Mouse (Mus musculus) gastrocnemius, adult 8-10 months (tissue): ENCODE results near the gene Dnaaf2. TPM values are rescaled to one million over a fixed set of nuclear protein-coding genes. Genes with fewer than 3 reads are reported as not detected.

ENCODE experiments used
- DNase-seq, 2 experiments: peaks; one replicate each; pipeline ENCODE4 v3.0.0; 2022; ENCODE audit warnings: low spot score in 2 of 2
- total RNA-seq, 4 experiments: library from RNA; stranded (reverse); gene quantifications; 2 replicates each; pipeline ENCODE4 v1.2.4; 2022

The Dnaaf2 gene
- total RNA-seq: under 1 TPM; 0.29 to 0.91 (median 0.54) TPM

DNA sequence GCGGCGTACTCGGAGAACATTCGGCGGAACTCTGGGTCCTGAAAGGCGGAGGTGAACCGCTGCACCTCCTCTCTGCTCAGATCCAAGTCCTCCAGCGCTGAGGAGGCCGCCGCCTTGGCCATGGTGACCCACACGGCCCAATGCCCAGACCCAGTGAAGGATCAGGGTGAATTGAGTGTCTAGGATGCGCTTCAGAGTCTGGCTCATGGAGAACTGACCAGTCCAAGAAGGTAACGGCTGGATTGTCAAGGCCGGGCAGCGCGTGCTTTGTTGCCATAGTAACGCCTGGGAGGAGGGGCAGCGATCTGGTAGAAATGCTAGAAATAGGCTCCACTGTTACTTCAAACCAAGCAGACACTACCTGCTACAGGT, at the start of gene Dnaaf2:
Gene Dnaaf2 (minus strand): TSS at position 266 of the 372 bp plus-strand sequence.
- DNase-seq: peak in 1 of 2 experiments; percentile 13

DNA sequence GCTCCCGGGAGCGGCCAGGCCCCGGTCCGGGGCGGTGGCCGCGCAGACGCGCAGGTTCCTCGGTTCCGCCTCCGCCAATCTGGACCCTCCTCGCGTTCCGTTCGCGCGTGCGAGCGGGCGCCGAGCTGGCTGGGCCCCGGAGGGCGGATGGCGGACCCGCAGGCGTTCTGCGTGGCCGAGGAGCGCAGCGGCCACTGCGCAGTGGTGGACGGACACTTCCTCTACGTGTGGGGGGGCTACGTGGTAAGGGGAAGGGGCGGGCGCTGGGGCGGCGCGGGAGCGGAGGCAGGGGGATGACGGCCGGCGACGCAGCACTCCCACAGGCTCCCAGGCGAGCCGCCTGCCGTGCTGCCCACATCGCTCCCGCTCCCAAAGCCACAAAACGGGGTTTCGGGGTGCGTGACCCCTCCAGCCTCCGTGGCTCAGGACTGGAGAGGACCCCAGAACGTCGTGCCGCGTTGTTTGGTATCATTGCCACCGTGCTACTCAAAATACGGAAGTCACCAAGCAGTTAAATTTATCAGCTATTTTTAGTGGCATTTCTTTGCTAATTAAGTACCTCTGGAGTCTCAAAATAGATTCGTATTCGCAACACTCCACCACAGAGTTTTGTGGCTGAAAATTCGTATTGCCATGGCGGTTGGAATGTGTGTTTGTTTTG, 43.7 kb upstream of the Dnaaf2 start:
- peak; percentile 48 to 58 for DNase-seq

DNA sequence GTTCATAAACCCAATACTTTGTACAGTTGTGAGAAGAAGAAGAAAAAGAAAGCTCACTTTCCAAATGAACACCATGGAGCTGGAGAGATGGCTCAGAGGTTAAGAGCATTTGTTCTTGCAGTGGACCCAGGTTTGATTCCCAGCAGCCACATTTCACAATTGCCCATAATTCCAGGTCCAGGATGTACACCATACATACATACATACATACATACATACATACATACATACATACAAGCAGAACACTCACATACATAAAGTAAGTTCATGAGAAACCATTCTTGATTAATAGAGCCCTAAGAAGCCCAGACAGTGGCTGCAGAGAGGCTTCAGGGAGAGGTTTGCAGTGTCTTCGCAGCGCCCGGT, 43.2 kb upstream of the Dnaaf2 start:
- DNase-seq: no peak

DNA sequence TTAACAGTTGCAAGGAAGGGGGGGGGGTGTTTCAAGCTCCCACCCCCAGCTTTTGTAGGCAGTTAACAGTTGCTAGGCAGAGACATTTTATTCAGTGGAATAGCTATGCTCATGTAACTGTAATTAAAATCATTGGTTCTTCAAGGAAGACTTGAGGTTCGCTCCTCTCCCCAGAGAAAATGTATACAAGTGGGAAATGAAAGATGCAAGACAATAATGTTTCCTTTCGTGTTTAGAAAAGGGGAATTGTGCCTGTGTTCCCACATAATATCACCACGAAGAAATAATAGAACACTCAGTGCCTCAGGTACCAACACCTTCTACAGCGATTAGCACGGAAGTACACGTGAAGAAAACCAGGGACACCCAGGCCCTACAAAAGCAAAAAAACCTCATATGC, 42.6 kb upstream of the Dnaaf2 start, which contains the start of gene Klhdc1:
Gene Klhdc1 (plus strand): TSS at position 301 of the 400 bp plus-strand sequence.
- no peak for DNase-seq

DNA sequence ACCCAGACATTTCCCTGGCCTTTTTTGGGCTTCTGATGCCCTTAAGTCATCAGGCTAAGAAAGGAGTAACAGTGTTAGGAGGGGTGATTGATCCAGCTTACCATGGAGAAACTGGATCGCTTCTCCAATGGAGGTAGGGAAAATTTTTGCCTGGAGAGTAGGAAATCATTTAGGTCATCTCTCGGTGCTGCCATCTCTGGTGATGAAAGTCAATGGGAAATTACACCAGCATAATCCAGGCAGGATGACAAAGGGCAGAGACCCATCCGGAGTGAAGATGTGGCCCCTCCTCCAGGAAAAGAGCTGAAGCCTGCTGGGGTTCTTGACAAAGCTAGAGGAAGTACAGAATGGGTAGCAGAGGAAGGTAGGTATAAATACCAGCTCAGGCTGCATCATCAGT, 40.1 kb upstream of the Dnaaf2 start:
- DNase-seq: no peak

DNA sequence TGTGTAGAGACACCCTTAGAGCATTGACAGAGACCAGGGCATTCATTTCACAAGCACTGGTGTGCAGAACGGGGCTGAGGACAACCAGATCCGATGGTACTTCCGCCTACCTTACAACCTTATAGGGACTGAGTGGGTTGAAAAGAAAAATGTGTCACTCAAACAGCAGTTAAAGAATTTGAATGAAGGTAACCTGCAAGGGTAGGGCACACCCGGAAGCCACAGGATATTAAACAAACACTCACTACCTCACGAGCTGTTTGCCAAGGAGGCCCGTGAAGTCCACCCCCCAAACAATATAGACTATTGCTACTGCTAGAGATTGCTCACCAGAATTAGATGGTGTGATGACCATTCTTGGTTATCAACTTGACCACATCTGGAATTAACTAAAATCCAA, 37.6 kb upstream of the Dnaaf2 start:
- no peak for DNase-seq

DNA sequence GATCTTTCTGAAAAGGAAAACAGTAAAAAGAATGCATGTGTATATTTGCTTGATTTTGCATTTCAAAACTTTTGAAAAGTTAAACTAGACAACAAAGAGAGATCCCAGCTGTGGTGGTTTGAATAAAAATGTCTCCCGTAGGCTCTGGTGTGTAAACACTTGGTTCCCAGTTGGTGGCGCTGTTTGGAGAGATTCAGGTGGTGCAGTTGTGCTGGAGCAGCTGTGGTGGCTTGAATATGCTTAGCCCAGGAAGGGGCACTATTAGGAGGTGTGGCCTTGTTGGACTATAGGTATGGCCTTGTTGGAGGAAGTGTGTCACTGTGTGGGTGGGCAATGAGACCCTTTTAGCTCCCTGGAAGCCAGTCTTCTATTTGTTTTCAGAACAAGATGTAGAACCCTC, 31.0 kb upstream of the Dnaaf2 start:
- DNase-seq: no peak

DNA sequence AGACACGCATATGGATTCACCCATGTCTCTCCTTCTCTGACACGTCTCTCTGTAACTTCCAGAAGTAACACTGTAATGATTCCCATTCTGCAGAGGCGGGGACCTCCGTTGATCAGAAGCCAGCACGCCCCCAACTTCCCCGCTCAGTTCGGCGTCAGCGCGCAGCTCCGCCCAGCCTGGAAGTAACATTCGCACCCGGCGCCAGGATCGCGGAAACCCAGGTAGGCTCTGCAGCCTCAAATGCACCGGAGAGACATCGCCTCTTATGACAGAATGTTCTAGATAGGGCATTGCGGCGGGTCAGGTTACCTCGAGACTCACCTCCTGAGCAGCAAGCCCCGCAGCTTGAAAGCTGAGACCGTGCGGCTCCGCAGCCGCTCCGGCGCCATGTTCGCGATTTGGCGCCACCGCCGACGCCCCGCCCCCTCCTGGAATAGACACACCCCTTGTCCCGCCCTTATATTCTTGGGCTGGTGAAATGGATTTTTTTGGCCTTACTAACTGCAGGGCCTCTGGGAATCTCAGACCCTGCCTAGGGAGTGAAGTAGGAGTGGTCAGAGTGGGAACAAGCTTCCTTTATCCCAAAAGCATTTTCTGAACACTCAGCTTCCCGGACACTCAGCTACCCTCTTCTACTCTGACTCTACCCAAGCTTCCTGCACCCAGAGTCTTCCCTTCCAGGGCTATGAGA, 29.7 kb upstream of the Dnaaf2 start, which contains the start of gene Pole2:
Gene Pole2 (minus strand): TSS at position 420 of the 691 bp plus-strand sequence.
- peak; percentile 78 to 83 for DNase-seq

DNA sequence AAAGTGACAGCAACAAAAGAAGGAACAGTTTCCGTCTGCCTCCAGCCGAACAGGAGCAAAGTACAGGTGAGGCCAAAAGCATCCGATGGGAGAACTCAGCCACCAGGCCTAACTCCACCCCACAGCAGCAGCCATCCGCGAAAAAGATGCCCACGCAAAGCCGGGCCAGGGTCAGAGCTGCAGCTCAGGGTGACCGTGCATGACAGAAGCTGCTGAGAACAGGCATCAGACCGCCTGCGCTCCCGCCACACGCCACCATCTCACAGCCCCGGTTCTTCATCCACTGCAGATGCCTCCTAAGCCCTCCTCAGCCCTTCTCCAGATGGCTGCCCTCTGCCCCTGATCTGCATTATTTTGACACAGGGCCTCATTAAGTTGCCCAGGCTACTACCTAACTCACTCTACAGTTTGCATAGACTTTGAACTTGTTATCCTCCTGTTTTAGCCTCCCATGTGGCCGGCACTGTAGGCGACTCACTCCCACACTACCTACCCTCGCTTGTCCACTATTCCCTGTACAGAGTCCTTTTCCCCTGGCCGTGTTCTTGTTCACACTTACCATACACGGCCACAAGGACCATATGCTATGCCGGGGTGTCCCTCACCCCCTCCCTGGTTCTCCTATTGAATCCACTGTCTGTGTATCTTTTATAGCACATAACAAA, 22.5 kb upstream of the Dnaaf2 start:
- DNase-seq: no peak

DNA sequence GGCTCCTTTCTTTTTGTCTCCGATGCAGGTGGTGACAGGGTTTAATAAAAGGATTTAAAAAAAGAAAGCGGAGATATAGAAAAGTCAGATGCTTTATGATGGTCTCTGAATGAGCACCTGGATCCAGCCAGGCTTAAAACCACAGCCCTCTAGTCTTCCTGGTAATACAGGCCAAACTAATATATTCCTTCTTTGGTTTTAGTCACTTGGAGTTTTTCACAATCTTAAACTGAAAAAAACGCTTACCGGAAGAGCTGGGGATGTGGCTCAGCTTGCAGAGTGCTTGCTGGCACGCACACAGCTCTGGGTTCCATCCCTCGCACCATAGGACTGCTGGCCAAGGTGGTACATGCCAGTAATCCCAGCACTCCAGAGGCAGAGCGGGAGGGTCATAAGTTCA, 18.4 kb upstream of the Dnaaf2 start:
- no peak for DNase-seq

DNA sequence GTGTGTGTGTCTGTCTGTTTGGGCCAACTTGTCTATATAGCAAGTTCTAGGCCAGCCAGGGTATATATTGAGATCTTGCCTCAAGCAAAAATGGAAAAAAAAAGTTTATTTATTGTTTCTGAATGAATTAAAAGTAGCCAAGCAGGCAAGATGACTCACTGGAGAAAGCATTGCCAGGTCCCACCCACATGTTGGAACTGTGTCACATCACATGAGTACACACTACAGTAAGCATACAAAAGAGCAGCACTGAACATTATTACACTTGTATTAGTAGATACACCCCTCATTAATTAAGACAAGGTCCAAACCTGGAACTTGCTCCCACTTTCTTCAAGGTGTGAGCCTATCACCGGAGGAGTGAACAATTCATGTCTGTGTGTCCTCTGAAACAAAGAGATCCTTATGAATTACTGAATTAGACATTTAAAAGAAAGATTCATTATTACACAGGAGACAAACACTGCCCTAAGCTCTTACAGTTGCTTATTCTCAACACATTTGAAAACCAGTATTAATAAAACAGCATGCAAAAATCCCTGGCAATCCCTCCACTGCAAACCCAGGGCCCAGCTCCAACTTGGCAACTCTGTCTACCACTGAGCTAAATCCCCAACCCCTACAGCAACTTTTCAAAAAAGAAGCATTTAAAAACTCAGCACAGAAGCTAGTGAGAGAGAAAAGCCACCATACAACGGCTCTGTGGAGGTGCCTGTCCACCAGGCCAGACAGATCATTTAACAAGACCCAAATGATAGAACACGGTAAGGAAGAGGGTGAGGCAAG, 17.0 kb upstream of the Dnaaf2 start:
- DNase-seq: peak; percentile 60 to 66

DNA sequence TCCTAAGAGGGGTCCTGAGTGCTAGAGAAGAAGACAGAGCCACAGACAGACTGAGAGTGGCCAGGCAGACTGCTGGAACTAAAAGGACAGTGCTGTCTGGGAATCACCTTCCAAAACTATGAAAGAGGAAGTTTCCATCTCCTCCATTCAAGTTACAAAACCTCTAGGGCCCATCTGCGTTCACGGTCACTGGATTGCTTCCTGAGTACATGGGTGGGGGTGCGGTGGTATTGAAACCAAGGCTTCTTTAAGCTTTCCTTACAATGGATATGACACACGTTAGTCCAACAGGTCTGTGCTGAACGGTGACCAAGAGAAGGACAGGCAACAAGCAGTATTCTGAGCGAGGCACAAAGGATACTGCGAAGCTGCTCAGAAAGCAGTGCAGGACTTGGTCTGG, 16.2 kb upstream of the Dnaaf2 start:
- no peak for DNase-seq

DNA sequence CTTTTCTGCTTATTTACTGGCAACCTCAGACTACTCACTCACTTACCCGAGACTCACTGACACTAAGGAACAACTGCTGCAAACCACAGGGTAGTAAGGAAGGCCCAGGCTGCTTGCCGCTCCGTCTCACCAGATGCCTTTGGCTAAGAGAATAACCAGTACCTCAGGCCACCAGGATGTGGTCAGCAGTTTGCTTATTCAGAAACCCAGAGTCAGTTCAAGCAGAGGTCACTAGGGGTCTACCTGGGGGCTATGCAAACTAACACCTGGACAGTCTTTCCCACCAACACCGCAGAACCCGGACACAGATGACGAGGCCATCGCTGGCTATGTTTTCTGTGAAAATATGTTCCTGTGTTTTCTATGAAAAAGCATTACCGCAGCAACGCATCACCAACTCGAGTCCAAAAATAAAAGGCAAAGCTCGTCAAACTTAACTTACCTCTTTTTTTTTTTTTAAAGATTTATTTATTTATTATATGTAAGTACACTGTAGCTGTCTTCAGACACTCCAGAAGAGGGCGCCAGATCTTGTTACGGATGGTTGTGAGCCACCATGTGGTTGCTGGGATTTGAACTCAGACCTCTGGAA, 15.1 kb upstream of the Dnaaf2 start:
- DNase-seq: no peak

DNA sequence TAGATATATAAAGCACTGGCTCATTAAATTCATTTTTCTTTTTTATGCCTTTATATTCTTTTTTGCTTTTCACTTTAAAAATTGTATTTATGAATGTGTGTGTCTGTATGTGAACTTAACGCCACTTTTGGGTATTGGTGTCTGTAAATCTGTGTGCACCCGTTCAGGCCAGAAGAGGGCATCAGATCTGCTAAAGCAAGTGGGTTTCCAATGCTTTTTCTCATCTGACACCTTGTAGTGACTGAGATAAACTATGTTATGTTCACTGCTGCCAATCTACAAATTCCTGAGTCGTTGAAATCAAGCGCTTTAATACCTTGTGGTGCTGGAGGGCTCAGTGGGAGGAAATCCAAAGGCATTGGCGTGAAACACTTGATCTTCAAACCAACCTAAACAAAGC, 12.8 kb upstream of the Dnaaf2 start:
- no peak for DNase-seq

DNA sequence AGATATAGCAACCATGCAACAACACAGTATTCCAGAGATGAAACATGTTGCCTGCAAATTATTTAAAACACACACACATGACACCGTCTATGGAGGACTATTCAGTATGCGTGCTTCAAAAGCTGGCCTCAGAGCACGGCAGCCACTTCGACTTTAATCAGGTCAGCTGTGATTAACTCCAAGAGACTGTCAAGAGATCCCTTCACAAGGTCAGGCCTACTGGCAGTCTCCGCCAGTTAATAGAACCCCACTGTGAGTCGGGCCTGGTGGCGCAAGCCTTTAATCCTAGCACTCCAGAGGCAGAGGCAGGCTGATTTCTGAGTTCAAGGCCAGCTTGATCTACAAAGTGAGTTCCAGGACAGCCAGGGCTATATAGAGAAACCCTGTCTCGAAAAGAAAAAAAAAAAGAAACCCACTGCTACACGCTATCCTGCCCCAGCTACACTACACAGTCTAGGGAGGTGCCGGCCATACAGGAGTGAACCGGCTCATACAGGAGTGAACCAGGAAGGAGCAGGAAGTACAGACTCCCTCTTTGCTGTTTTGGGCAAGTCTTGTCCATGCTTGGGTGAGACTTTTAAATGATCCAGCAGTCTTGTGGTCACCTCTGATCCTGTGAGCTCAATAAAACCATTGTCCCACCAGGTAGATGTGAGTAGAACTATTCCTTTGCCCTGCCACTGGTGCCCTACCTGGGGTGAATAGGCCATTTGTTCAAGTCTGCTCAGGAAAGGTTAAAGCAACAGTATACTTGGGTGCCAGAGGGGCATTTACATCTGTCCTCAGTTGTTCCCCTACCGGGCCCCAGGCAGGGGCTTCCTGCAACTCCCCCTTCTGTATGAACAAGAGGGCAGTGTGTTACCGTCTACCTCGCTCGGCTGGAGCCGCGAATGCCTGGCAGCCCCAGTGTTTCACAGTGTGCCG, 12.1 kb upstream of the Dnaaf2 start:
- no peak for DNase-seq

DNA sequence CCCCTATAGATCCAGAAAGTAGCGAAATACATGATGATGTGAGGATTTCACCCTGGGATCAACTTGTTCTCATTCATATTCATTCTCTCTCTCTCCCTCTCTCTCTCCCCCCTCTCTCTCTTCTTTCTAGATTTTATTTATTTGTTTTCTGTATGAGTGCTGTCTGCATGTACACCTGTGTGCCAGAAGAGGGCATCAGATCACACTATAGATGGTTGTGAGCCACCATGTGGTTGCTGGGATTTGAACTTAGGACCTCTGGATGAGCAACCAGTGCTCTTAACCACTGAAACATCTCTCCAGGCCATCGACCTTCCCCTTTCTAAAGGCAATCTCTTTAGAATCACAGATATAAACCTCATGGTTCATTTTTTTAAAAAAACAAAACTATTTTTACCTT, 10.3 kb upstream of the Dnaaf2 start:
- no peak for DNase-seq

DNA sequence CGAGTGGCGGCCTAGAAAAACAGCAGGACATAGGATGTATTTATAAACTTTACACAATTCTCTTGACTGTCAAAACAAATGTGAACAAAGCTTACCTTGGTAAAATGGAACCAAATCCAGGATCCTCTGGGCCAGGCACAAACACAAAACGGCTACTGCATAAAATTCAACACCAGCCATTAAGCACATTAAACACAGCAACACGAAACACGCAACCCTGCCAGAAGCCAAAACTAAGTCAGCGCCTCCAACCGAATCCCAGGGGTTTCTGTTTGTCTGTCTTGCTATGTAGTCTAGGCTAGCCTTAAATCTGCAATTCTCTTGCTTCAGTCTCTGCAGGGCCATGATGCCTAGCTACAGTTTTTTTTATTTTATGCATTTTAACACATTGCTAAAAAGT, 9.7 kb upstream of the Dnaaf2 start:
- DNase-seq: no peak

DNA sequence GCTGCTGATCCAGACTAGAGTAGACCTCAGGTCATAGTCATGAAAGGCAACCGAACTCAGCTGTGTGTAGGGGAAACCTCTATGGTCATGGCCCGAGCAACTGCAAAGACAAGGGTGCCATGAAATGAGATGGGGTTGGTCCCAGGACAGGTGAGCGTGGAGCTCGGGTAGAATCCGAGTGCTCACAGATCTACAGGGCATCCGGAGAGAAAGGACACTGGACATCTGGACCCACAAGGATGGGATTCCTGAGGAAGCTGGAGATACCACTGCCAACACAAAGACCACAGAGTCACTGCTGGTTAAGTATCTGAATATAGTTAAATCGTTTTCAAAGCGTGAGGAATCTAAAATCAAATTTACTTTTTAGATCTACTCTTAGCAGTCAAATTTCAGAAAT, 9.2 kb upstream of the Dnaaf2 start:
- no peak for DNase-seq

DNA sequence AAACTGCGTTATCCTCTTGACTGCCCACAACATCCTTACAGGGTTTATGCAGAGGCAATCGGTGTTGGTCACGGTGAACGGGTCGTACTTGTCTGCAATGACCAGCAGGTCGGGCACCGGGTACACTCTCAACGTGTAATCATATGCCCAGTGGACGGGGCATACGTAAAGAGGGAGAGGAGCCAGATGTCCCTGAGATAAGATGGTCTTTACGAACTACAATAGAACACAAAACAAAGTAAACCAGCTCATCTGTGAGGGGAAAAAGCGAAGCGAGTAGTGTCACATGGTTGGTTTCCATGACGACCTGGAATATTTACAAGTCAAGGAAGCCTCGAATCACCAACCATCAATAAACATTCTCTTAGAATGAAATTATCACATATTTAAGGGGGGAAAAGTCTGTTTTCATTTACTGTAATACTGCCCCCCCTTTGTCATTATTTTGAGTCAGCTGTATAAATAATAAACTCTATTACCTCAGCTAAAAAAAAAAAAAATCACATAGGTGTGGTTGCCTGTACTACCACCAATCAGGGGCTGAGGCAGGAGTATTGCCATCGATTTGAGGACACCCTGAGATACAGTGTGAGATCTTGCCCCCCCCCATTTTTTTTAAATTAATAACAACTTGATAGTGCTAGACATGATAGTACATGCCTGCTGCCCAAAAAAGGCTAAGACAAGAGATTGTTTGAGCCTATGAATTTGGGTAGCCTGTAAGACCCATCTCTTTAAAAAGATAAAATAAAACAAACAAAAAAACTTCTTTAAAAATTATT, 6.0 kb upstream of the Dnaaf2 start, which contains the start of gene Gm49384:
Gene Gm49384 (minus strand): TSS at position 216 of the 782 bp plus-strand sequence.
- DNase-seq: no peak
